Mouse (Mus musculus) embryonic facial prominence, embryonic 10.5 days (tissue): Measurements from ENCODE around the gene Sult6b2. TPM values are rescaled to one million over a fixed set of nuclear protein-coding genes. Genes with fewer than 3 reads are reported as not detected.

Experiments
- DNase-seq: peaks from one replicate; pipeline ENCODE4 v3.0.0-alpha.2; 2017; ENCODE audit warnings: low spot score
- H3K27ac ChIP-seq: fragments of 300-500 bp; sonication (generic); replicated peaks from 2 replicates; pipeline ENCODE4 v1.5.1; 2016; ENCODE audit warnings: mild to moderate bottlenecking
- H3K27me3 ChIP-seq: fragments of 300-500 bp; sonication (generic); replicated peaks from 2 replicates; pipeline ENCODE4 v1.6.1; 2016; ENCODE audit warnings: low read depth, mild to moderate bottlenecking; ENCODE audit not compliant: poor library complexity, severe bottlenecking
- H3K36me3 ChIP-seq: fragments of 300-500 bp; sonication (generic); replicated peaks from 2 replicates; pipeline ENCODE4 v1.6.1; 2016; ENCODE audit warnings: mild to moderate bottlenecking, moderate library complexity
- H3K4me1 ChIP-seq: fragments of 300-500 bp; sonication (generic); 2 replicates; pipeline ENCODE4 v1.6.1; 2016
- H3K4me3 ChIP-seq: fragments of 300-500 bp; sonication (generic); 2 replicates; pipeline ENCODE4 v1.5.1; 2016; ENCODE audit warnings: mild to moderate bottlenecking, moderate library complexity
- H3K9me3 ChIP-seq: fragments of 300-500 bp; sonication (generic); 2 replicates; pipeline ENCODE4 v1.6.1; 2016; ENCODE audit warnings: mild to moderate bottlenecking
- WGBS: fragments of 180-500 bp; shearing (Covaris S2); methylation state at CpG from one replicate; pipeline ENCODE4 v1.1.7; 2016; 5-methylcytosine and 5-hydroxymethylcytosine counted together
- polyA plus RNA-seq: library from polyadenylated mRNA; unstranded; fragments of >200 nt; fragmentation: Nextera tagmentation; extraction: Ambion mirVana; gene quantifications from 2 replicates; pipeline ENCODE4 v1.2.1, GENCODE M21; 2016

Sult6b2 gene
- not detected in 2 replicates for polyA plus RNA-seq

DNA sequence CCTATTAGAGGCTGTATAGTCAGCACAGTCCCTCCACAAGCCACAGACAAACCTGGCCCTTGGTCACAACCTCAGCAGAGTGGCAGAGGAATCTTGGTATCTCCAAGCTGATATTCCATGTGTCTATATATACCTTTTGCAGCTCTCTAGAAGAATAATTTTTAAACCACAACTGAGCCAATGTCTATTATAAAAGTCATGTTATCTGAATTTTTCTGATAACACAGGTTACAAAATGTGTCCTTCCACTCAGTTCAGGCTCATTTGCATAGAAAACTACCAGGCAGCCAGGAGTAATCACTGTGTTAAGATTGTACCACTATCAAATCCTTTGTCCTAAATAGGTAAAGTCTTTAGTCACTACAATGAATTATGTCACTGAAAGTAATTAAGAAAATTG, at the start of gene Sult6b2:
TSS of gene Sult6b2 (minus strand) at position 101 of the 400 bp plus-strand sequence.
- no peaks in the 10 kb centered on the region for H3K9me3 ChIP-seq
- no peaks in the 10 kb centered on the region for H3K36me3 ChIP-seq
- peaks cover 20% of the 10 kb centered on the region for H3K4me1 ChIP-seq
- H3K4me3 ChIP-seq: no peak within 1 kb of the TSS
- H3K27me3 ChIP-seq: peaks cover 8% of the 10 kb centered on the region; the same call in 1 of the 2 replicates
- no peak within 1 kb of the TSS for H3K27ac ChIP-seq
- no peak for DNase-seq

DNA sequence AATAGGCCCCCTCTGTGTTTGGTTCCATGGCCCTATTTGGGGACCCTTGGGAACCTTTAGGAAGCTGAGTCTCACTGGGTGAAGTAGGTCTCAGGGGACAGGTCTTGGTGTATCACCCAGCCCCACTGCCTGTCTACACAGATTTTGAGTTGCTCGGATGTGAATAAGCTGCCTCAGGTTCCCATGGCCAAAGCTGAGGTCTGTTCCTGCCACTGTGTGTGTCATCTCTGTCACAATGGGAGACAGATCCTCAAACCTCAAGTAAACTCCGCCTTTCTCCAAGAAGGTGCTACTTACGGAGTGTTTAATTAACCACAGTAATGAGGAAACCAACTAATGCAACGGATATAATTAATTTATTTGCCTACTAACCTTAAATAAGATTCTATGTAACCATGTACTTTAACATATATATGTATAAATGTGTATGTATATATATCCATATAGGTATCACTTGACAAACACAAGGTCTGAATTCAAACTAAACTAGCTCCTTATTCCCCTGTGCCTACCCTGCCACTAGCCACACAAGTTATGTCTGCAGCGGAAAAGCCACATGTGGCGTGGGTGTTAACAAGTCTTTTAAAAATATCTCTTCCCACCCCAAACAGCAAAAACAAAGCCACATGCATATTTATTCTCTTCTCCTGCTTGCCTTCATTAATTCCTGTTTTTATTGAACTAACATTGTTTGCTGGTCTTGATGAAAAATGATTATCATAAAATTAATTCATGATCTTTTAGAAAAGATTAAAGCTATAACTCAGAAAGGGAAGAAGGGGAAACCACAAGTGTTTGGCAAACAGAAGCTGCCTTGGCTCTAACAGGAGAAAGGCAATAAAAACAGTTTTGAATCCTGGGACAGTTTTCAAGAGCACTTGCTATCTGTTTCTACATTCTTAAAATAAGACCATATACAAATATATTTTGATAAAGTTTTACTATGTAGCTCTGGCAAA, 48.4 kb upstream of the Sult6b2 start:
- 87% methylated on average over 6 of the region's 6 CpGs for WGBS
- Histone ChIP-seq H3K4me3 (no peak overlapping the region), H3K4me1 (peaks cover 14% of the 10 kb centered on the region), H3K27me3 (no peaks in the 10 kb centered on the region), H3K9me3 (no peaks in the 10 kb centered on the region), H3K27ac (no peak overlapping the region), H3K36me3 (no peaks in the 10 kb centered on the region)
- no peak for DNase-seq

DNA sequence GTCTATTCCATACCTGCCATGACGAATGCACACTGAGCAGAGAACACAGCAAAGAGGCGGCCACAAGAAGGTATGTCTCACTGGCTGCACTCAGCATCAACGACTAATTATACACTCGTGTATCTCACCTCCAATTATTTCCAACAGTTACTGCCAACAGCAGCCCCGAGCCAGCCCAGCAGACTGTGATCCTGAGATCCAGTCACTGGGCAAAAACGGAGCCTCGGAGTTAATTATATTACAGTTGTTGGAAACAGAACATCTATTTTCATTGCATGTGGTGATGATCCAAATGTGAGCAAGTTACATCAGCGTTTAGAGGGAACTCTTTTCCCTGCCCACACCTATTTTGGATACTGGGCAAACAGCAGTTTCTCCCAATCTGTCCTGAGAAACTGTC, 46.1 kb upstream of the Sult6b2 start:
- Histone ChIP-seq H3K27ac (no peak overlapping the region), H3K27me3 (no peaks in the 10 kb centered on the region), H3K4me1 (no peaks in the 10 kb centered on the region), H3K4me3 (no peak overlapping the region), H3K9me3 (no peaks in the 10 kb centered on the region), H3K36me3 (no peaks in the 10 kb centered on the region)
- WGBS: 88% methylated on average over 8 of the region's 8 CpGs
- DNase-seq: no peak

DNA sequence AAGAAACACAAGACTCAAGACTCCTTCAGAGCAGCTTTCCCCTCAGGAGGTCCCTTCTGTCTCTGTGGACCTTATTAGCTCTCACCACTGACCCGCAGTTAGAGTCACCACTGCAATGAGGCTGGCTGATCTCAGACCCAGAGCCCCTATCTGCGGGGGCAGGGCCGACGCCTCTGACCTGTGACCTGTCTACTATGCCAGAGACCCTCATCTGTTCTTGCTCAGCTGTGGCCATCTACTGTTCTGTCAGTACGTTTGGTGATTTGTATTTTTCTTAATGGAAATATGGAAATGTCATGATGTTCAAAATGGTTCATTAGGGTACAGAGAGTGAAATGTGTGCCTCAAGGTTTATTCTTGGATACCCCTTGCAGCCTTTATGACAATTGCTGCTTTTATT, 45.0 kb upstream of the Sult6b2 start:
- Histone ChIP-seq H3K4me1 (no peaks in the 10 kb centered on the region), H3K4me3 (no peak overlapping the region), H3K9me3 (no peaks in the 10 kb centered on the region), H3K36me3 (no peaks in the 10 kb centered on the region), H3K27me3 (no peaks in the 10 kb centered on the region), H3K27ac (no peak overlapping the region)
- no peak for DNase-seq
- 51% methylated on average over 5 of the region's 5 CpGs for WGBS

DNA sequence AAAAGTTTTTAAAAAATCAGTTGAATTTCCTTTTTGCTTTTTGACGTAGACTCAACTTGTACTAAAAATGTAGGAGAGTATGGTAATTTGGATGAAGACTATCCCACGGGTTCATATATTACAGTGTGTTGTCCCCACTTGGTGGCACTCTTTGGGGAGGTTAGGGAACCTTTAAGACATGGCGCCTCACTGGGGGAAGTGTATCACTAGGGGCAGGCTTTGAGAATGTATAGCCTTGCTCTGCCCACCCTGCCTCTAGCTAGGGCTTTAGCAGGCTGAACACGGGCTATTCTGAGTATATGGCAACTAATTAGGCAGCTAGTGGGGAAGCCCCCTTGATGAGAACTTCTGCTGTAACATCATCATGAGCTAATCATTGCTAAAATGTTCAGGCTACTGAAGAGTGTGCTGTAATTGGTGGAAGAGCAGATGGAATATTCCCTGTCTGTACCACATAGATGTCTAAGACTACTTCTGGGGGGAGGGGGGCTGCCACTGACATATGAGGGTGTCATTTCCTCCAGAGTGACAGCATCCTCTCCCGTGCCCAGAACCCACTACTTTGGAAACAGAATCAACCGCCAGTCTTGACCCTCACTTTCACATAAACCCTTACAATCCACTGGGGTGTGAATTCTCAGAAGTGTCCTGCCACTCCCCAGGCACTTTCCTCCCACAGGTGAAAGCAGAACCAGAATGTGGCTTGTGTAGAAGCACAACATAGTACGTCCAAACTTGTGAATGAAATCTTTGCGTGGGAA, 43.8 kb upstream of the Sult6b2 start:
- WGBS: 83% methylated on average over 8 of the region's 8 CpGs
- H3K27me3 ChIP-seq: no peaks in the 10 kb centered on the region
- H3K4me1 ChIP-seq: no peaks in the 10 kb centered on the region
- H3K9me3 ChIP-seq: no peaks in the 10 kb centered on the region
- no peak overlapping the region for H3K27ac ChIP-seq
- H3K4me3 ChIP-seq: no peak overlapping the region
- no peak for DNase-seq
- H3K36me3 ChIP-seq: no peaks in the 10 kb centered on the region

DNA sequence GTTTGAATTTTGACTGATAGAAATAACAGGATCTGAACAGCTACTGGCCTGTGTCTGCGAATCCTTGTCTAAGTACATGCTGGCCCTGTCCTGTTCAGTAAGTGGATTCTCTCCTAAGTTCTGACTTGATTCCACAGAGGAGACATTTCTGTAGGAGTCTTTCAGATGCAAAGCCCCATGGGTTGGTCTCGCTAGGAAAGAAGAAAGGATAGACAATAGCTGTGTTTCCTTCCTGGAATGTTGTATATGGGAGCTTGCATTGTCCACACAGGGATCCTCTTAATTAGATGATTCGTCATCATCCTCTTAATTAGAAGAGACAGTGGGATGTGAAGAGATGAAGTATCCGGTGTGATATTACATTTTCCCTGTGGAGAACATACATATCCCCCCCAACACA, 42.6 kb upstream of the Sult6b2 start:
- Histone ChIP-seq H3K4me1 (no peaks in the 10 kb centered on the region), H3K27me3 (no peaks in the 10 kb centered on the region), H3K9me3 (no peaks in the 10 kb centered on the region), H3K27ac (no peak overlapping the region), H3K36me3 (no peaks in the 10 kb centered on the region), H3K4me3 (no peak overlapping the region)
- DNase-seq: no peak
- WGBS: 85% methylated on average over 4 of the region's 4 CpGs

DNA sequence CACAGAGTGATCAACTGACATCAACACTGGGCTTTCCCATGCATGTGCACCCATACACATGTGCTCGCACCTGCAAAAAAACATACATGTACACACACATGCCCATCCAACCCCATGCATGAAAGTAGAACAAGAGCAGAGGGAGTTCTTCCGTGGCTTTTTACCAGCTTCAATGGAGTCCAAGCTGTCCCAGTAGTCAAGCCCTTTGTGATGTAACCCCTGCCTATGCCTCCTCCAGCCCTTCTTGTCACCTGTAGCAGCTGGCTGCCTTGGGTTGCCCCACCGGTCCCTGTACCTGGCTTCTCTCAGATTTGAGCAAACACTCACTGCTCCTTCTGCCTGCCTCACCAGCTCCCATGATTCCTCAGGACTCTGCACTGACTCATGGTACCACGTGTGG, 40.8 kb upstream of the Sult6b2 start:
- no peak overlapping the region for H3K27ac ChIP-seq
- DNase-seq: no peak
- whole genome bisulfite sequencing: 85% methylated on average over 4 of the region's 4 CpGs

DNA sequence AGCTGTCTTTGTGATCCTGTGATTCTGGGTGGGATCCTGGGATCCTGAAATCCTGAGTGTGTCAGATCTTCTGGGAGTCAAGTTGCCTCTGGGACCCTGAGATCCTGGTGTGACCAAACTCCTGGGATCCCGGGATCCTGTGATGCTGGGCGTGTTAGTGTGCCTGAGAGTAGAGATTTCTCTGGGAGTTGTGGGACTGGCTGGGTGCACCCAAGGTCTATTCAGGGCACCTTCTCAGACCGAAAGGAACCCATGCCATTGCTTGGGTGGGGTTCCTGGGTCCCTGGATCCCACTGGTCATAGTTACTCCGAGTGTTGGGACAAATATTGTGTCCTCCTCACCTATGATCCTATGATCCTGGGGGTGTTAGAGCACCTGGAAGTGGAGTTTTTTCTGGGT, 39.8 kb upstream of the Sult6b2 start:
- Histone ChIP-seq H3K4me1 (no peaks in the 10 kb centered on the region), H3K9me3 (no peaks in the 10 kb centered on the region), H3K36me3 (no peaks in the 10 kb centered on the region), H3K27ac (no peak overlapping the region), H3K4me3 (no peak overlapping the region), H3K27me3 (no peaks in the 10 kb centered on the region)
- 87% methylated on average over 4 of the region's 4 CpGs for WGBS
- no peak for DNase-seq

More for the DNA sequence above, 40.8 kb upstream of the Sult6b2 start:
- Histone ChIP-seq H3K36me3 (no peaks in the 10 kb centered on the region), H3K9me3 (no peaks in the 10 kb centered on the region), H3K27me3 (no peaks in the 10 kb centered on the region), H3K4me3 (no peak overlapping the region), H3K4me1 (no peaks in the 10 kb centered on the region)

DNA sequence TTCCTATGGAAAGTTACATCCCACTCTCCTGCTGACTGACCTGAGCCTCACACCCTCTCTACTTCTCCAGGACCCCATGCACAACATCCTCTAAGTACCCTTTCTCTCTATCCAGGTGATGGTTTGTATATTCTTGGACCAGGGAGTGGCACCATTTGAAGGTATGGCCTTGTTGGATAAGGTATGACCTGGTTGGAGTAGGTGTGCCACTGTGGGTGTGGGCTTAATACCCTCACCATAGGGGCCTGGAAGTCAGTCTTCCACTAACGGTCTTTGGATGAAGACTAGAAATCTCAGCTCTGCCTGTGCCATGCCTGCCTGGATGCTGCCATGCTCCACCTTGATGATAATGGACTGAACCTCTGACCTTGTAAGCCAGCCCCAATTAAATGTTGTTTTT, 34.2 kb upstream of the Sult6b2 start:
- no peaks in the 10 kb centered on the region for H3K9me3 ChIP-seq
- H3K36me3 ChIP-seq: no peaks in the 10 kb centered on the region
- WGBS: 93% methylated on average over 1 of the region's 1 CpGs
- DNase-seq: no peak
- no peak overlapping the region for H3K27ac ChIP-seq
- no peaks in the 10 kb centered on the region for H3K27me3 ChIP-seq
- H3K4me1 ChIP-seq: peaks cover 5% of the 10 kb centered on the region
- H3K4me3 ChIP-seq: no peak overlapping the region

DNA sequence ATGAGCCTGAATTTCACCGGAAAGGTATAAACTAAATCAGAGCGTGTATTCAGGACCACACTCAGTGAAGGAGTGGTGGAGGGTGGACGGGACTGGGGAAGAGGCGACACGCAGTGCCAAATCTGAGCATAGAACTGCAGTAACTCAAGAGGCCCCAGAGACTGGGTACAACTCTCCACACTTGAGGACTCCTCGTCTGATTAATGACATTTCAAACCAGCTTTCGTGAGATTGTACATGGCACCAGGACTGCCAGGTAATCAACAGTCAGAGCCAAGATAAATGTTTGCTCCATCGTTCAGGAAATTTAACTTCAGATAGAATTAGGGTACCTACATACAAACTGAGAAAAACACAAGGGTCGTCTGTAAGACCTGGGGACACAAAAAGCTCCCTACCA, 33.0 kb upstream of the Sult6b2 start:
- Histone ChIP-seq H3K4me1 (peaks cover 5% of the 10 kb centered on the region), H3K9me3 (no peaks in the 10 kb centered on the region), H3K4me3 (no peak overlapping the region), H3K36me3 (no peaks in the 10 kb centered on the region), H3K27ac (no peak overlapping the region), H3K27me3 (no peaks in the 10 kb centered on the region)
- DNase-seq: no peak
- 88% methylated on average over 9 of the region's 9 CpGs for WGBS

DNA sequence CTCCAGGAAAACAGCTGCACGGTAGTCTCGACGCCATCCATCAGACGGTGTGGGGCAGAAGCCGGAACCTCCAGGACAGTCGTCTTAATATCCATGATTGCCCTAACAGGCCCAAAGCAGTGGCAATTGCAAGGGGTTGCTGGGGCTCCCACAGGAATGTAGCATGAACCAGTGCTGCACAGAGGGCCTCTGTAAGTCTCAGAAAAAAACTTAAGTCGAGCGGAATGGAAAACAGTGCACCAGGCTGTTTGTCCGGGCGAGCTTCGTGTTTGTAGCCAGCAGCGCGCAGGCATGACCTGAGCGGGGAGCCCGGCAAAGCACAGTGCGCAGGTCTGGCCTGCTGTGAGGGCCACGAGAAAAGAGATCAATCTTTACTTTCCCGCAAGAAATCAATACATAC, 31.4 kb upstream of the Sult6b2 start:
- peaks cover 5% of the 10 kb centered on the region for H3K4me1 ChIP-seq
- no peaks in the 10 kb centered on the region for H3K9me3 ChIP-seq
- peak; percentile 26 for DNase-seq
- no peaks in the 10 kb centered on the region for H3K36me3 ChIP-seq
- no peaks in the 10 kb centered on the region for H3K27me3 ChIP-seq
- no peak overlapping the region for H3K4me3 ChIP-seq
- WGBS: 64% methylated on average over 18 of the region's 18 CpGs
- no peak overlapping the region; the same call in 1 of the 2 replicates for H3K27ac ChIP-seq

DNA sequence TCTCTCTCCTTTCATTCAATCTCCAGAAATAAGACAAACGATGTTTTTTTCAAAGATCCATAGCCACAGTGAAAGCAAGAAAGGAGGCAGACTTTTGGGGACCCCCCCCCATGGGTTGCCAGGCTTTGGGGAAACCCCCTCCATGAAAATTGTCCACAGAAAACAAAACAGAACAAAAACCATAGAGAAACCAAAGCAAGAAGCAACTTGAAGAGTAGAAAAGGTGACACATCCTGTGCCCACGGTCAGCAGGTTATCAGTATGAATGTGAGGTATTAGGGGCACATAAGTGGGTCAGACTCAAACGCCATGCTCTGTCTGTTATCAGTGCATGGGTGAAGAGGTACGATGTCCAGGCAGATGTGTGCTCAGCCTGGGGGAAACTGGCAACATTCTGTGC, 30.6 kb upstream of the Sult6b2 start:
- 82% methylated on average over 4 of the region's 4 CpGs for WGBS
- no peak for DNase-seq
- no peak overlapping the region for H3K4me3 ChIP-seq
- H3K27me3 ChIP-seq: no peaks in the 10 kb centered on the region
- H3K4me1 ChIP-seq: peaks cover 7% of the 10 kb centered on the region
- no peak overlapping the region for H3K27ac ChIP-seq
- no peaks in the 10 kb centered on the region for H3K36me3 ChIP-seq
- H3K9me3 ChIP-seq: no peaks in the 10 kb centered on the region

DNA sequence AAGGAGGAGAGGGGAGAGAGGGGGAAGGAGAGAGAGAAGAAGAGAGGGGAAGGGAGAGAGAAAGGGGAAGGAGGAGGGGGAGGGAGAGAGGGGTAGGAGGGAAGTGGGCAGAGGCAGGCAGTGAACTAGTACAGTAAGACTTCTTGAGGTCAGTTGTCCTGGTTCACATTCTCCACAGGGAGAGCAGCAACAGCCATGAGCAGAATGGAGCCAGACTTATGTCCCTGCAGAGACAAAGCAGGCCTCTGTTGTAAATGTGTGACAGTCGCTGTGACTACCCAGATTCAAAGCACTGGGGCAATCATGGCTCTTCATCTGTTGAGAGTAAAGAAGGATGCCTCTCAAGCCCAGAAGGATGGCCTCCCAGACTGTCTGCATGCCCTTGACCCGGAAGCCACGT, 27.4 kb upstream of the Sult6b2 start:
- WGBS: 75% methylated on average over 3 of the region's 3 CpGs
- DNase-seq: no peak
- no peak overlapping the region for H3K4me3 ChIP-seq
- no peaks in the 10 kb centered on the region for H3K36me3 ChIP-seq
- H3K27me3 ChIP-seq: no peaks in the 10 kb centered on the region
- H3K4me1 ChIP-seq: peaks cover 7% of the 10 kb centered on the region
- H3K9me3 ChIP-seq: no peaks in the 10 kb centered on the region
- H3K27ac ChIP-seq: no peak overlapping the region
